Mouse (Mus musculus): Measurements from ENCODE around the gene Rnaseh2c. TPM values are rescaled to one million over a fixed set of nuclear protein-coding genes. Genes with fewer than 3 reads are reported as not detected.

Rnaseh2c gene
- total RNA-seq, 2 experiments from 2014 or later = 108 to 113 TPM

Other genes with a start within 250 kb of the Rnaseh2c start
- gene Eif1ad, start 235.1 kb upstream of the Rnaseh2c start, total RNA-seq (2021) = 10 to 100 TPM; 24.4 to 24.5 TPM
- gene Banf1, start 234.7 kb upstream of the Rnaseh2c start, total RNA-seq (2021) = 100 to 1,000 TPM; 127 to 129 TPM
- 10 to 100 TPM; 79.8 to 85.0 TPM for gene Sart1, start 213.2 kb upstream of the Rnaseh2c start, total RNA-seq (2021)
- gene Tsga10ip, start 199.3 kb upstream of the Rnaseh2c start, total RNA-seq (2021) = under 1 TPM in 1 of 2 experiments, not detected in 1; 0.96 TPM
- 100 to 1,000 TPM; 266 to 283 TPM for gene Drap1, start 176.9 kb upstream of the Rnaseh2c start, total RNA-seq (2021)
- 10 to 100 TPM; 46.5 to 47.2 TPM for gene AI837181, start 176.7 kb upstream of the Rnaseh2c start, total RNA-seq (2021)
- gene Fosl1, start 154.3 kb upstream of the Rnaseh2c start, total RNA-seq (2021) = 1 to 10 TPM; 1.1 to 4.9 TPM
- 1 to 10 TPM; 6.4 TPM for gene Ccdc85b, start 144.0 kb upstream of the Rnaseh2c start, total RNA-seq (2021)
- gene Fibp, start 141.3 kb upstream of the Rnaseh2c start, total RNA-seq (2021) = 10 to 100 TPM; 75.0 to 82.0 TPM
- gene Ctsw, start 133.4 kb upstream of the Rnaseh2c start, total RNA-seq (2021) = 1 to 10 TPM; 1.0 to 2.1 TPM
- 10 to 100 TPM; 56.9 to 91.1 TPM for gene Efemp2, start 127.9 kb upstream of the Rnaseh2c start, total RNA-seq (2021)
- 10 to 100 TPM; 25.1 to 35.8 TPM for gene Mus81, start 113.5 kb upstream of the Rnaseh2c start, total RNA-seq (2021)
- gene Cfl1, start 111.4 kb upstream of the Rnaseh2c start, total RNA-seq (2021) = 100 to 1,000 TPM; 689 to 693 TPM
- 1 to 10 TPM; 1.7 to 2.2 TPM for gene 1700020D05Rik, start 98.1 kb upstream of the Rnaseh2c start, total RNA-seq (2021)
- gene Snx32, start 91.3 kb upstream of the Rnaseh2c start, total RNA-seq (2021) = 10 to 100 TPM; 12.3 to 12.4 TPM
- not detected for gene Ovol1, start 41.2 kb upstream of the Rnaseh2c start, total RNA-seq (2021)
- gene Ap5b1, start 33.8 kb upstream of the Rnaseh2c start, total RNA-seq (2021) = 1 to 10 TPM; 6.5 to 9.9 TPM
- 10 to 100 TPM; 67.8 to 69.3 TPM for gene Kat5, start 8.4 kb downstream of the Rnaseh2c start, total RNA-seq (2021)
- 10 to 100 TPM; 79.6 to 90.2 TPM for gene Rela, start 35.6 kb downstream of the Rnaseh2c start, total RNA-seq (2021)
- gene Sipa1, start 61.8 kb downstream of the Rnaseh2c start, total RNA-seq (2021) = 10 to 100 TPM; 41.1 to 45.6 TPM
- 10 to 100 TPM; 36.9 to 45.8 TPM for gene Map3k11, start 86.9 kb downstream of the Rnaseh2c start, total RNA-seq (2021)
- 100 to 1,000 TPM in 1 of 2 experiments, 10 to 100 TPM in 1; 84.6 to 103 TPM for gene Pcnx3, start 87.0 kb downstream of the Rnaseh2c start, total RNA-seq (2021)
- gene Kcnk7, start 102.5 kb downstream of the Rnaseh2c start, total RNA-seq (2021) = not detected
- 10 to 100 TPM; 33.5 to 45.6 TPM for gene Ehbp1l1, start 124.4 kb downstream of the Rnaseh2c start, total RNA-seq (2021)
- gene Fam89b, start 127.8 kb downstream of the Rnaseh2c start, total RNA-seq (2021) = 10 to 100 TPM; 42.9 to 61.5 TPM
- gene Ltbp3, start 139.0 kb downstream of the Rnaseh2c start, total RNA-seq (2021) = 100 to 1,000 TPM; 241 to 252 TPM
- 100 to 1,000 TPM in 1 of 2 experiments, 10 to 100 TPM in 1; 92.3 to 105 TPM for gene Scyl1, start 169.5 kb downstream of the Rnaseh2c start, total RNA-seq (2021)